Mouse (Mus musculus) ES-Bruce4 (cell line): ENCODE results near the gene Gpr62. TPM values are rescaled to one million over a fixed set of nuclear protein-coding genes. Genes with fewer than 3 reads are reported as not detected.
A peak's percentile ranks its signal among the peaks of the same experiment; 100 is the strongest.

Experiments used
- H3K27ac ChIP-seq: 2 replicates; pipeline ENCODE4 v1.5.1; 2012; ENCODE audit warnings: low read length, inconsistent platforms; ENCODE audit not compliant: insufficient read depth
- H3K27me3 ChIP-seq: 2 replicates; pipeline ENCODE4 v1.6.1; 2012; ENCODE audit warnings: mild to moderate bottlenecking, low read length, inconsistent platforms; ENCODE audit not compliant: control insufficient read depth, poor library complexity, insufficient read depth, severe bottlenecking
- H3K36me3 ChIP-seq: 2 replicates; pipeline ENCODE4 v1.6.1; 2012; ENCODE audit warnings: inconsistent platforms, mild to moderate bottlenecking, low read length, moderate library complexity; ENCODE audit not compliant: control insufficient read depth, poor library complexity, insufficient read depth, severe bottlenecking
- H3K4me1 ChIP-seq: one replicate; pipeline ENCODE4 v1.8.1; 2011; ENCODE audit warnings: low read length; ENCODE audit not compliant: control insufficient read depth, insufficient read depth
- H3K4me3 ChIP-seq: 2 replicates; pipeline ENCODE4 v1.5.1; 2011; ENCODE audit warnings: low read depth, mild to moderate bottlenecking, low read length
- H3K9ac ChIP-seq: 2 replicates; pipeline ENCODE4 v1.6.1; 2012; ENCODE audit warnings: low read depth, mild to moderate bottlenecking, inconsistent platforms; ENCODE audit not compliant: poor library complexity, severe bottlenecking
- H3K9me3 ChIP-seq: replicated peaks from 2 replicates; pipeline ENCODE4 v1.6.1; 2012; ENCODE audit warnings: mild to moderate bottlenecking, low read length, inconsistent platforms; ENCODE audit not compliant: control insufficient read depth, poor library complexity, insufficient read depth, severe bottlenecking
- CTCF ChIP-seq: IDR thresholded peaks from one replicate; pipeline ENCODE4 v1.8.1; 2011; ENCODE audit warnings: low read depth, low read length
- EP300 ChIP-seq: IDR thresholded peaks from 2 replicates; pipeline ENCODE4 v1.6.1; 2011; ENCODE audit warnings: low read depth, low read length; ENCODE audit not compliant: insufficient read depth
- POLR2A ChIP-seq: IDR thresholded peaks from one replicate; pipeline ENCODE4 v1.8.1; 2011; ENCODE audit warnings: low read length; ENCODE audit not compliant: insufficient read depth
- polyA plus RNA-seq: library from polyadenylated mRNA; stranded (reverse); fragments of >200 nt; gene quantifications from 2 replicates; pipeline ENCODE4 v1.2.4, GENCODE M21; 2011; ENCODE audit warnings: low read depth; ENCODE audit not compliant: missing spikeins, insufficient read depth, insufficient read length

Gene Gpr62
- polyA plus RNA-seq, 1 experiment = 0.30 TPM

DNA sequence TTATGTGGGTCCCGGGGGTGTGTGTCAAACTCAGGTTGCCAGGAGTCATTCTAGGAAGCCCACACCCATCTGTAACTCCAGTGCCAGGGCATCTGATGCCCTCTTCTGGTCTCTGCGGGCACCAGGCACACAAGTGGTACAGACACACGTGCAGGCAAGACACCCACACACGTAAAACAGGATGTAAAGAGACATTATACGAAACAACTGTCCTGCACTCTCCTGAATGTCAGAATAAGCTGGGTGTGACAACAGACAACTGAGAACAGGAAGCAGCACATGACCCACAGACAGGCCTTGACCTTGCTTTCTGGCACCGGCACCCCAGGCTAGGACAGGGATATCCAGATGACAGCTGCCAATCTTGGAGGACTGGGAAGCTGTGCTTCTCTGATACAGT, 3.6 kb upstream of the Gpr62 start:
- H3K27me3 ChIP-seq = no peaks in the 10 kb centered on the region
- peaks cover 1% of the 10 kb centered on the region for H3K4me1 ChIP-seq
- no peaks in the 10 kb centered on the region for H3K9me3 ChIP-seq
- no peak overlapping the region for H3K27ac ChIP-seq
- no peak overlapping the region for H3K4me3 ChIP-seq
- H3K36me3 ChIP-seq = no peaks in the 10 kb centered on the region
- H3K9ac ChIP-seq = no peak overlapping the region
- TF ChIP-seq EP300 (no peak), CTCF (peak; percentile 19), POLR2A (no peak)

DNA sequence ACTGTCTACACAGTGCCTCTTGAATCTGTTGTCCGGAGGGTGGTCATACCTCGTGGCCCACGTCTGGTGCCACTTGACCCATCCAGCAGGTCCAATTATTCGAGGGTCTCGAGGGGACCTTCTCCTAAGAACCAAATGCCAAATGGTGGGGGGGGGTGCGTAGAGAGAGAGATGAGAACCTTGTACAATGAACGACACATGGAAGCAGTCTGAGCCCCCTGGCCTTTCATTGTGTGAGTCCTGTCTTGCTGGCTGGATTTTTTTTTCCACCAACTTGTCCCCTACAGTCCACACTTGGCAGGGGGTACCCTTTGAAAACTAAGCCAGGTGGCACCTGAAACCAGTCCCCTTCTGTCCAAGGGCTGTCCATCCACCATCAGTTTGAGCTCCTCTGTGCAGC, 2.0 kb upstream of the Gpr62 start:
- Histone ChIP-seq H3K27me3 (no peaks in the 10 kb centered on the region), H3K27ac (no peak overlapping the region), H3K9me3 (no peaks in the 10 kb centered on the region), H3K4me1 (no peaks in the 10 kb centered on the region), H3K36me3 (no peaks in the 10 kb centered on the region), H3K4me3 (no peak overlapping the region), H3K9ac (no peak overlapping the region)
- TF ChIP-seq CTCF (no peak), POLR2A (no peak), EP300 (no peak)

DNA sequence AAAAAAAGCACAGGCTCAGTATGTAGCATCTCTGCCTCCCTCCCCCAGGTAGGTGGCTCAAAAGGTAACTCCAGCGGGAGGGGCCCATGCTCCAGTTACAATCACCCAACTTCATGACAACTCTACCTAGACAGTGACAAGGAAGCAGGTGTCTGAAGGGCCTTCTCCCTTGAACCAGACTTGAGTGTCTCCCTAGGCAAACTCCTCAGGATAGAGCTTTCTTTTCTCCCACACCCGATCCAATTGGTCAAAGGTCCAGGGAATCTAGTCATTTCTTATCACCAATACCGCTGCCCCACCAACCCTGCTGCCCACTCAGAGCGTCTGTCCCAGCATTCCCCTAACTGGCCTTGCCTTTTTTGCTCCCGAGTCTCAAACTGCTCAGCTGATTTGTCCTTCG, 983 bp upstream of the Gpr62 start:
- Histone ChIP-seq H3K4me1 (no peaks in the 10 kb centered on the region), H3K27ac (no peak overlapping the region), H3K27me3 (no peaks in the 10 kb centered on the region), H3K4me3 (no peak overlapping the region), H3K9ac (no peak overlapping the region), H3K36me3 (no peaks in the 10 kb centered on the region), H3K9me3 (no peaks in the 10 kb centered on the region)
- TF ChIP-seq EP300 = no peak
- no peak for TF ChIP-seq POLR2A
- no peak for TF ChIP-seq CTCF

DNA sequence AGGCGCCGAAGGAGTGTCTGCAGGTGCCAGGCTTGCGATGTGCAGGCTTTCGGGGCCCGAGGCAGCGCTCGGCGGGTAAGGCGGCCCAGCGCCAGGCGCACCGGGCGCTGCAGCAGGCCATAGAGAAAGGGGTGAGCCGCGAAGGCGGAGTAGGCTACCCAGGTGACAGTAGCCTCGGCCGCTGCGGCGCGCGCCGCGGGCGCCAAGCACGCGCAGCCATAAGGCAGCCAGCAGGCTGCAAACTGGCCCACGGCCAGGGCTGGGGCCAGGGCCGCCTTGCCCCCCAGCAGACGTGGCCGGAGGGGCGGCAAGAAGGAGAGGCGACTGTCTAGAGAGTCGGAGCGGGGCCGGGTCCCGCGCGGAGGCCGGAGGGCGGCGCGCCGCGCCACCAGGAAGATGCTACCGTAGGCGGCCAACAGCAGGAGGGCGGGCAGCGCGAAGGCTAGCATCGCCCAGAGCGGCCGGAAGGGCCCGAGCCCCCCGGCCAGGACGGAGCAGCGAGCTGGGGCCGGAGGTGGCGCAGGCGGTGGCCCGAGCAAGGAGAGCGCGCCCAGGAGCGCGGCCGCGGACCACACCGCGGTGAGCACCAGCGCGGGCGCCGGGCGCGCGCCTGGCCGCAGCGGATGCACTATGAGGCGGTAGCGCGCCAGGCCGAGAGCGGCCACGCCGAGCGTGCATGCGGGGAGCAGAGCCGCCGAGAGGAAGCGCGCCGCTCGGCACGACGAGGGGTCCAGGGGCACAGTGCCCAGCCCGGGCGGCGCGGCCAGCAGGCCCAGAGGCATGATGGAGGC, 792 bp downstream of the Gpr62 start:
- Histone ChIP-seq H3K4me1 (peaks cover 3% of the 10 kb centered on the region), H3K9me3 (no peaks in the 10 kb centered on the region), H3K9ac (peak overlapping the region; percentile 70), H3K27ac (no peak overlapping the region), H3K36me3 (no peaks in the 10 kb centered on the region), H3K27me3 (no peaks in the 10 kb centered on the region), H3K4me3 (peak overlapping the region; percentile 73)
- TF ChIP-seq POLR2A (peak; percentile 46), CTCF (no peak)

GRCm38 (mm10) chr9:106463122-106464063, 2.3 kb downstream of the Gpr62 start:
- no peak overlapping the region for H3K9ac ChIP-seq
- H3K4me1 ChIP-seq = peaks cover 3% of the 10 kb centered on the region
- no peaks in the 10 kb centered on the region for H3K9me3 ChIP-seq
- peak overlapping the region; percentile 31 for H3K4me3 ChIP-seq
- H3K27me3 ChIP-seq = no peaks in the 10 kb centered on the region
- TF ChIP-seq POLR2A = no peak
- TF ChIP-seq EP300 = no peak
- TF ChIP-seq CTCF = no peak
- no peaks in the 10 kb centered on the region for H3K36me3 ChIP-seq
- no peak overlapping the region for H3K27ac ChIP-seq

- Histone ChIP-seq H3K27me3 (no peaks in the 10 kb centered on the region), H3K36me3 (no peaks in the 10 kb centered on the region), H3K4me1 (peaks cover 6% of the 10 kb centered on the region), H3K27ac (no peak overlapping the region), H3K9me3 (no peaks in the 10 kb centered on the region), H3K9ac (no peak overlapping the region), H3K4me3 (no peak overlapping the region)
- TF ChIP-seq POLR2A (no peak), EP300 (no peak), CTCF (no peak)
Measured at GRCm38 (mm10) chr9:106462430-106462800, 3.3 kb downstream of the Gpr62 start.
